Mouse (Mus musculus): ENCODE data around the gene Ttc30a1. TPM values are rescaled to one million over a fixed set of nuclear protein-coding genes. Genes with fewer than 3 reads are reported as not detected.
A peak's percentile ranks its signal among the peaks of the same experiment; 100 is the strongest.

Gene Ttc30a1
- 1 to 10 TPM; 3.1 to 3.3 TPM for total RNA-seq (2021)
- long read RNA-seq, experiment 1, transcript Ttc30a1-201 (1 exons, 3,721 nt) = major isoform, 6 of 6 reads
- long read RNA-seq, experiment 1, partial matches to known transcripts = 0 of 6 reads
- long read RNA-seq, experiment 1, other reads (novel, unspliced or antisense) = 0 of 6 reads
- long read RNA-seq, experiment 2 = 0 reads

GRCm38 (mm10) chr2:75981440-75982081, at the start of gene Ttc30a1:
Ttc30a1 (minus strand) TSS chr2:75981967.
- peak; percentile 84 to 89 for DNase-seq

GRCm38 (mm10) chr2:76030080-76030479, 48.3 kb upstream of the Ttc30a1 start:
- no peak for DNase-seq

- no peak for DNase-seq
Measured at GRCm38 (mm10) chr2:76029081-76029901, 47.5 kb upstream of the Ttc30a1 start.

- DNase-seq = no peak
Measured at GRCm38 (mm10) chr2:76016890-76017289, 35.1 kb upstream of the Ttc30a1 start.

- DNase-seq = no peak
Measured at GRCm38 (mm10) chr2:76016136-76016535, 34.4 kb upstream of the Ttc30a1 start.

- no peak for DNase-seq
Measured at GRCm38 (mm10) chr2:76015460-76015859, 33.7 kb upstream of the Ttc30a1 start.

- DNase-seq = no peak
Measured at GRCm38 (mm10) chr2:76014659-76015058, 32.9 kb upstream of the Ttc30a1 start.

- no peak for DNase-seq
Measured at GRCm38 (mm10) chr2:76006194-76006593, 24.4 kb upstream of the Ttc30a1 start.

- DNase-seq = no peak
Measured at GRCm38 (mm10) chr2:76002899-76003298, 21.1 kb upstream of the Ttc30a1 start.

GRCm38 (mm10) chr2:76001392-76001791, 19.6 kb upstream of the Ttc30a1 start:
- peak; percentile 50 to 80 for DNase-seq

GRCm38 (mm10) chr2:75999636-76000035, 17.9 kb upstream of the Ttc30a1 start:
- DNase-seq = peak; percentile 43 to 57

GRCm38 (mm10) chr2:75998692-75999091, 16.9 kb upstream of the Ttc30a1 start:
- DNase-seq = no peak

- DNase-seq = no peak
Measured at GRCm38 (mm10) chr2:75997726-75998125, 16.0 kb upstream of the Ttc30a1 start.

GRCm38 (mm10) chr2:75994841-75995240, 13.1 kb upstream of the Ttc30a1 start:
- no peak for DNase-seq

- no peak for DNase-seq
Measured at GRCm38 (mm10) chr2:75991581-75992205, 9.9 kb upstream of the Ttc30a1 start.

GRCm38 (mm10) chr2:75990885-75991539, 9.2 kb upstream of the Ttc30a1 start:
- DNase-seq = peak; percentile 53 to 83

GRCm38 (mm10) chr2:75989694-75990093, 7.9 kb upstream of the Ttc30a1 start:
- DNase-seq = no peak

GRCm38 (mm10) chr2:75988779-75989363, 7.1 kb upstream of the Ttc30a1 start:
- no peak for DNase-seq

- DNase-seq = no peak
Measured at GRCm38 (mm10) chr2:75988378-75988777, 6.6 kb upstream of the Ttc30a1 start.

GRCm38 (mm10) chr2:75987739-75988138, 6.0 kb upstream of the Ttc30a1 start:
- no peak for DNase-seq

- DNase-seq = peak; percentile 50 to 53
Measured at GRCm38 (mm10) chr2:75985124-75985523, 3.4 kb upstream of the Ttc30a1 start.

- no peak for DNase-seq
Measured at GRCm38 (mm10) chr2:75983847-75984246, 2.1 kb upstream of the Ttc30a1 start.

Measured in heart, adult 18-20 months (tissue).